Mouse (Mus musculus): ENCODE results near the gene Ddx3y. TPM values are rescaled to one million over a fixed set of nuclear protein-coding genes. Genes with fewer than 3 reads are reported as not detected.
A peak's percentile ranks its signal among the peaks of the same experiment; 100 is the strongest.

Ddx3y gene
- total and polyA plus RNA-seq, 3 experiments = 19.8 to 62.5 (median 34.5) TPM

GRCm38 (mm10) chrY:1285735-1286134 lies 694 bp downstream of the Ddx3y start:
- Histone ChIP-seq H3K4me2 (ENCODE audit: insufficient read depth, low read depth, poor library complexity, severe bottlenecking) (no peak overlapping the region), H3K9me3 (replicated peaks; ENCODE audit: low read length) (no peaks in the 10 kb centered on the region), H3K9ac (ENCODE audit: insufficient read depth, low read depth) (peak overlapping the region; percentile 90), H3K36me3 (replicated peaks in 1 of 2; ENCODE audit: control insufficient read depth in 1 of 2, insufficient read depth in 1 of 2, low read length in 1 of 2) (peaks cover 0 to 4% of the 10 kb centered on the region in 2 experiments), H3K27me3 (replicated peaks) (no peaks in the 10 kb centered on the region), H3K79me2 (replicated peaks; ENCODE audit: control insufficient read depth, extremely low read depth, insufficient read depth, poor library complexity, severe bottlenecking) (peaks cover 13% of the 10 kb centered on the region), H3K4me3 (replicated peaks in 1 of 3; ENCODE audit: low read depth in 2 of 3, low read length in 2 of 3, poor library complexity in 1 of 3) (peak overlapping the region; percentile 55 to 71 (median 70)), H3K4me1 (ENCODE audit: control insufficient read depth in 1 of 2, insufficient read depth in 2 of 2) (no peaks in the 10 kb centered on the region), H3K27ac (ENCODE audit: insufficient read depth, low read depth) (peak overlapping the region; percentile 76; the same call in 1 of the 2 replicates)
- dilution Hi-C loops (cut with MboI; ENCODE audit: extremely low pct_ligation_motif_present, extremely low pct_unique_long_range_greater_than_20kb, low sequenced_read_pairs) (no loop called here), in situ Hi-C loops (cut with MboI; ENCODE audit: low pct_ligation_motif_present, low pct_unique_long_range_greater_than_20kb, low sequenced_read_pairs) (no loop called here)
- TF ChIP-seq MYC (IDR thresholded peaks at IDR 0.05; ENCODE audit: low read depth, low read length) (no peak), HCFC1 (IDR thresholded peaks at IDR 0.05; ENCODE audit: low read depth, low read length) (no peak), KAT2A (IDR thresholded peaks at IDR 0.05; ENCODE audit: insufficient replicate concordance, low read length) (no peak), JUND (conservative IDR thresholded peaks at IDR 0.05; ENCODE audit: low read depth, low read length) (no peak), RCOR1 (conservative IDR thresholded peaks at IDR 0.05; ENCODE audit: low read depth, low read length) (no peak), CHD1 (IDR thresholded peaks at IDR 0.05; ENCODE audit: low read depth, low read length) (no peak), ETS1 (conservative IDR thresholded peaks at IDR 0.05; ENCODE audit: low read depth, low read length) (no peak), POLR2AphosphoS2 (IDR thresholded peaks at IDR 0.05; ENCODE audit: low read depth, low read length) (no peak), PAX5 (IDR thresholded peaks at IDR 0.05; ENCODE audit: low read length) (no peak), E2F4 (IDR thresholded peaks at IDR 0.05; ENCODE audit: insufficient replicate concordance, low read depth, low read length) (no peak)
- no peak for DNase-seq (ENCODE audit: extremely low read depth)

DNA sequence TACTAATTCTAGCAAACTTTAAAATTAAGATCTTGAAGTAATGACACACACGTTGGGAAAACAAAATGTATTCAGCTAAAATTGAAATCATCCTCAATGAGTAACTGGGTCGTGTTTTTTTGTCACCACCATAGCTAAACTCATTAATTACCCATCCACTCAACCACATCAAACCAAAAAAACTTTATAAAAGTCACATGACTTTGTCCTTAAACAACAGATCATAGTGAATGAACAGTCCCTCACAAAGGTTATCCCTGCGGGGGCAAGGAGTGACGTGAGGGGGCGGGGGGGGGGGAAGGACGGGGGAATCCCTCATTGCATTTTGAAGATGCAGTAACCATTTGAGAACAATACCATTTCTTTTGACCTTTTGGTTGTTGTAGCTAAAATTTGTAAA lies 40.3 kb downstream of the Ddx3y start:
- H3K4me3 ChIP-seq (replicated peaks in 1 of 3; ENCODE audit: low read depth in 2 of 3, low read length in 2 of 3, poor library complexity in 1 of 3) = no peak overlapping the region
- dilution Hi-C loops (cut with MboI; ENCODE audit: extremely low pct_ligation_motif_present, extremely low pct_unique_long_range_greater_than_20kb, low sequenced_read_pairs) = no loop called here

More for the DNA sequence above, 40.3 kb downstream of the Ddx3y start:
- no peak overlapping the region for H3K27ac ChIP-seq (ENCODE audit: insufficient read depth, low read depth)
- H3K36me3 ChIP-seq (replicated peaks in 1 of 2; ENCODE audit: control insufficient read depth in 1 of 2, insufficient read depth in 1 of 2, low read length in 1 of 2) = no peaks in the 10 kb centered on the region
- no peaks in the 10 kb centered on the region for H3K27me3 ChIP-seq (replicated peaks)
- TF ChIP-seq JUND (conservative IDR thresholded peaks at IDR 0.05; ENCODE audit: low read depth, low read length) = no peak
- TF ChIP-seq ZMIZ1 (IDR thresholded peaks at IDR 0.05; ENCODE audit: low read depth, low read length) = no peak
- TF ChIP-seq USF1 (IDR thresholded peaks at IDR 0.05; ENCODE audit: low read depth, low read length) = no peak
- TF ChIP-seq KAT2A (IDR thresholded peaks at IDR 0.05; ENCODE audit: insufficient replicate concordance, low read length) = no peak
- no peak for TF ChIP-seq EP300 (IDR thresholded peaks at IDR 0.05; ENCODE audit: low read length)
- TF ChIP-seq MXI1 (IDR thresholded peaks at IDR 0.05; ENCODE audit: low read depth, low read length) = no peak
- TF ChIP-seq RAD21 (IDR thresholded peaks at IDR 0.05; ENCODE audit: low read depth, low read length) = no peak
- TF ChIP-seq MAFK (IDR thresholded peaks at IDR 0.05; ENCODE audit: insufficient replicate concordance, low read length) = no peak
- no peak for TF ChIP-seq TBP (conservative IDR thresholded peaks at IDR 0.05; ENCODE audit: low read depth, low read length)
- TF ChIP-seq SIN3A (IDR thresholded peaks at IDR 0.05; ENCODE audit: low read length) = no peak
- no peak for TF ChIP-seq MEF2A (IDR thresholded peaks at IDR 0.05; ENCODE audit: borderline replicate concordance, low read depth, low read length)
- no peak for TF ChIP-seq GABPA (IDR thresholded peaks at IDR 0.05; ENCODE audit: insufficient replicate concordance, low read depth, low read length)
- TF ChIP-seq TCF12 (IDR thresholded peaks at IDR 0.05; ENCODE audit: low read depth, low read length) = no peak
- TF ChIP-seq ZNF384 (IDR thresholded peaks at IDR 0.05; ENCODE audit: low read depth, low read length) = no peak
- TF ChIP-seq ETS1 (conservative IDR thresholded peaks at IDR 0.05; ENCODE audit: low read depth, low read length) = no peak
- TF ChIP-seq RCOR1 (conservative IDR thresholded peaks at IDR 0.05; ENCODE audit: low read depth, low read length) = no peak
- DNase-seq (ENCODE audit: extremely low read depth) = no peak
- no peak overlapping the region for H3K4me2 ChIP-seq (ENCODE audit: insufficient read depth, low read depth, poor library complexity, severe bottlenecking)
- H3K4me1 ChIP-seq (ENCODE audit: control insufficient read depth in 1 of 2, insufficient read depth in 2 of 2) = no peaks in the 10 kb centered on the region
- H3K79me2 ChIP-seq (replicated peaks; ENCODE audit: control insufficient read depth, extremely low read depth, insufficient read depth, poor library complexity, severe bottlenecking) = peaks cover 6% of the 10 kb centered on the region; the same call in 1 of the 2 replicates
- H3K9ac ChIP-seq (ENCODE audit: insufficient read depth, low read depth) = no peak overlapping the region; the same call in 1 of the 2 replicates
- H3K9me3 ChIP-seq (replicated peaks; ENCODE audit: low read length) = no peaks in the 10 kb centered on the region
- in situ Hi-C loops (cut with MboI; ENCODE audit: low pct_ligation_motif_present, low pct_unique_long_range_greater_than_20kb, low sequenced_read_pairs) = no loop called here

All from CH12.LX (cell line).